Mouse (Mus musculus): ENCODE measurements around the gene Rnh1. TPM values are rescaled to one million over a fixed set of nuclear protein-coding genes. Genes with fewer than 3 reads are reported as not detected.

Gene Rnh1
- polyA plus RNA-seq, 1 experiment = 35.2 TPM

GRCm38 (mm10) chr7:141155362-141155761 is 17.3 kb downstream of the Rnh1 start:
- no peak for DNase-seq (ENCODE audit: low read depth)
- TF ChIP-seq POLR2A (IDR thresholded peaks at IDR 0.05; ENCODE audit: borderline replicate concordance, extremely low read depth, insufficient read depth, insufficient read length, poor library complexity, severe bottlenecking) (no peak), CTCF (IDR thresholded peaks at IDR 0.05; ENCODE audit: borderline replicate concordance, extremely low read depth, insufficient read depth, insufficient read length) (no peak)

- TF ChIP-seq CTCF (IDR thresholded peaks at IDR 0.05; ENCODE audit: borderline replicate concordance, extremely low read depth, insufficient read depth, insufficient read length) (no peak), POLR2A (IDR thresholded peaks at IDR 0.05; ENCODE audit: borderline replicate concordance, extremely low read depth, insufficient read depth, insufficient read length, poor library complexity, severe bottlenecking) (no peak)
- DNase-seq (ENCODE audit: low read depth) = no peak
Measured at GRCm38 (mm10) chr7:141148639-141149038, 24.0 kb downstream of the Rnh1 start.

- no peak for TF ChIP-seq POLR2A (IDR thresholded peaks at IDR 0.05; ENCODE audit: borderline replicate concordance, extremely low read depth, insufficient read depth, insufficient read length, poor library complexity, severe bottlenecking)
- TF ChIP-seq CTCF (IDR thresholded peaks at IDR 0.05; ENCODE audit: borderline replicate concordance, extremely low read depth, insufficient read depth, insufficient read length) = no peak
- DNase-seq (ENCODE audit: low read depth) = no peak
Measured at GRCm38 (mm10) chr7:141147044-141147443, 25.6 kb downstream of the Rnh1 start.

- DNase-seq (ENCODE audit: low read depth) = peak; percentile 48
- TF ChIP-seq POLR2A (IDR thresholded peaks at IDR 0.05; ENCODE audit: borderline replicate concordance, extremely low read depth, insufficient read depth, insufficient read length, poor library complexity, severe bottlenecking) (no peak), CTCF (IDR thresholded peaks at IDR 0.05; ENCODE audit: borderline replicate concordance, extremely low read depth, insufficient read depth, insufficient read length) (no peak)
Measured at GRCm38 (mm10) chr7:141146043-141146595, 26.5 kb downstream of the Rnh1 start.

- no peak for TF ChIP-seq CTCF (IDR thresholded peaks at IDR 0.05; ENCODE audit: borderline replicate concordance, extremely low read depth, insufficient read depth, insufficient read length)
- DNase-seq (ENCODE audit: low read depth) = no peak
Measured at GRCm38 (mm10) chr7:141145403-141145802, 27.3 kb downstream of the Rnh1 start.

- DNase-seq (ENCODE audit: low read depth) = no peak
Measured at GRCm38 (mm10) chr7:141144650-141145049, 28.0 kb downstream of the Rnh1 start.

GRCm38 (mm10) chr7:141143861-141144260 is 28.8 kb downstream of the Rnh1 start:
- TF ChIP-seq CTCF (IDR thresholded peaks at IDR 0.05; ENCODE audit: borderline replicate concordance, extremely low read depth, insufficient read depth, insufficient read length) = no peak
- TF ChIP-seq POLR2A (IDR thresholded peaks at IDR 0.05; ENCODE audit: borderline replicate concordance, extremely low read depth, insufficient read depth, insufficient read length, poor library complexity, severe bottlenecking) = no peak
- DNase-seq (ENCODE audit: low read depth) = no peak

More at GRCm38 (mm10) chr7:141144650-141145049, 28.0 kb downstream of the Rnh1 start:
- no peak for TF ChIP-seq CTCF (IDR thresholded peaks at IDR 0.05; ENCODE audit: borderline replicate concordance, extremely low read depth, insufficient read depth, insufficient read length)

- DNase-seq (ENCODE audit: low read depth) = no peak
- TF ChIP-seq POLR2A (IDR thresholded peaks at IDR 0.05; ENCODE audit: borderline replicate concordance, extremely low read depth, insufficient read depth, insufficient read length, poor library complexity, severe bottlenecking) (no peak), CTCF (IDR thresholded peaks at IDR 0.05; ENCODE audit: borderline replicate concordance, extremely low read depth, insufficient read depth, insufficient read length) (peak; percentile 51; the same call in 1 of the 2 replicates)
Measured at GRCm38 (mm10) chr7:141143112-141143511, 29.5 kb downstream of the Rnh1 start.

GRCm38 (mm10) chr7:141141326-141141725 is 31.3 kb downstream of the Rnh1 start:
- no peak for DNase-seq (ENCODE audit: low read depth)
- TF ChIP-seq CTCF (IDR thresholded peaks at IDR 0.05; ENCODE audit: borderline replicate concordance, extremely low read depth, insufficient read depth, insufficient read length) = no peak
- no peak for TF ChIP-seq POLR2A (IDR thresholded peaks at IDR 0.05; ENCODE audit: borderline replicate concordance, extremely low read depth, insufficient read depth, insufficient read length, poor library complexity, severe bottlenecking)

GRCm38 (mm10) chr7:141131904-141132755 is 40.5 kb downstream of the Rnh1 start:
- DNase-seq (ENCODE audit: low read depth) = no peak
- TF ChIP-seq POLR2A (IDR thresholded peaks at IDR 0.05; ENCODE audit: borderline replicate concordance, extremely low read depth, insufficient read depth, insufficient read length, poor library complexity, severe bottlenecking) (no peak), CTCF (IDR thresholded peaks at IDR 0.05; ENCODE audit: borderline replicate concordance, extremely low read depth, insufficient read depth, insufficient read length) (no peak)

- DNase-seq (ENCODE audit: low read depth) = peak; percentile 98
- TF ChIP-seq CTCF (IDR thresholded peaks at IDR 0.05; ENCODE audit: borderline replicate concordance, extremely low read depth, insufficient read depth, insufficient read length) (no peak), POLR2A (IDR thresholded peaks at IDR 0.05; ENCODE audit: borderline replicate concordance, extremely low read depth, insufficient read depth, insufficient read length, poor library complexity, severe bottlenecking) (peak; percentile 91)
Measured at GRCm38 (mm10) chr7:141131024-141131820, 41.4 kb downstream of the Rnh1 start.
